Mouse (Mus musculus): Measurements from ENCODE around the gene Cox5b.
"Not testable (repeated sequence)": the region's sequence is repeated elsewhere in the genome, so short reads cannot be mapped to it uniquely, and the experiment has no call there.

The Cox5b gene

GRCm38 (mm10) chr1:36691271-36692155 is at the start of gene Cox5b:
Gene Cox5b (plus strand): TSS chr1:36691449.
- peak; percentile 96 for DNase-seq (ENCODE audit: low spot score)

- DNase-seq (ENCODE audit: low spot score): no peak
These were observed 47.2 kb upstream of the Cox5b start for GRCm38 (mm10) chr1:36643957-36644614.

GRCm38 (mm10) chr1:36644615-36645007 is 46.6 kb upstream of the Cox5b start:
- no peak for DNase-seq (ENCODE audit: low spot score)

- DNase-seq (ENCODE audit: low spot score): no peak
These were observed 45.0 kb upstream of the Cox5b start for GRCm38 (mm10) chr1:36646285-36646684.

GRCm38 (mm10) chr1:36647631-36648030 is 43.6 kb upstream of the Cox5b start:
- DNase-seq (ENCODE audit: low spot score): no peak

- no peak for DNase-seq (ENCODE audit: low spot score)
These were observed 36.2 kb upstream of the Cox5b start for GRCm38 (mm10) chr1:36655039-36655438.

- no peak for DNase-seq (ENCODE audit: low spot score)
These were observed 35.0 kb upstream of the Cox5b start for GRCm38 (mm10) chr1:36656233-36656632.

- no peak for DNase-seq (ENCODE audit: low spot score)
These were observed 33.4 kb upstream of the Cox5b start for GRCm38 (mm10) chr1:36657658-36658415.

- no peak for DNase-seq (ENCODE audit: low spot score)
These were observed 32.4 kb upstream of the Cox5b start for GRCm38 (mm10) chr1:36658621-36659399.

GRCm38 (mm10) chr1:36664457-36664856 is 26.8 kb upstream of the Cox5b start:
- peak; percentile 48 for DNase-seq (ENCODE audit: low spot score)

- DNase-seq (ENCODE audit: low spot score): no peak
These were observed 26.0 kb upstream of the Cox5b start for GRCm38 (mm10) chr1:36665165-36665723.

GRCm38 (mm10) chr1:36665934-36666333 is 25.3 kb upstream of the Cox5b start:
- DNase-seq (ENCODE audit: low spot score): no peak

- DNase-seq (ENCODE audit: low spot score): not testable (repeated sequence)
These were observed 23.2 kb upstream of the Cox5b start for GRCm38 (mm10) chr1:36668007-36668406.

- DNase-seq (ENCODE audit: low spot score): no peak
These were observed 21.0 kb upstream of the Cox5b start for GRCm38 (mm10) chr1:36670256-36670655.

GRCm38 (mm10) chr1:36671260-36671659 is 20.0 kb upstream of the Cox5b start:
- no peak for DNase-seq (ENCODE audit: low spot score)

- no peak for DNase-seq (ENCODE audit: low spot score)
These were observed 18.4 kb upstream of the Cox5b start for GRCm38 (mm10) chr1:36672648-36673350.

- no peak for DNase-seq (ENCODE audit: low spot score)
These were observed 16.3 kb upstream of the Cox5b start for GRCm38 (mm10) chr1:36674936-36675335.

GRCm38 (mm10) chr1:36680893-36681292 is 10.4 kb upstream of the Cox5b start:
- no peak for DNase-seq (ENCODE audit: low spot score)

- no peak for DNase-seq (ENCODE audit: low spot score)
These were observed 8.5 kb upstream of the Cox5b start, which contains the start of gene Fam178b for GRCm38 (mm10) chr1:36682620-36683355. Gene Fam178b (minus strand): TSS chr1:36683183.

Data from layer of hippocampus, adult 11-12 months (tissue).